Mouse (Mus musculus) cerebellum, adult 2 months (tissue): ENCODE results near the gene Csk.

ENCODE experiments used
- CTCF ChIP-seq: fragments of 200-500 bp; IDR thresholded peaks from 2 replicates; pipeline ENCODE4 v1.5.1; 2011; ENCODE audit warnings: low read depth, mild to moderate bottlenecking, control low read depth, low read length, moderate library complexity, borderline replicate concordance; ENCODE audit not compliant: insufficient read depth
- POLR2A ChIP-seq: fragments of 200-500 bp; IDR thresholded peaks from 2 replicates; pipeline ENCODE4 v1.6.1; 2011; ENCODE audit warnings: low read length, control low read depth, borderline replicate concordance; ENCODE audit not compliant: insufficient read depth

DNA sequence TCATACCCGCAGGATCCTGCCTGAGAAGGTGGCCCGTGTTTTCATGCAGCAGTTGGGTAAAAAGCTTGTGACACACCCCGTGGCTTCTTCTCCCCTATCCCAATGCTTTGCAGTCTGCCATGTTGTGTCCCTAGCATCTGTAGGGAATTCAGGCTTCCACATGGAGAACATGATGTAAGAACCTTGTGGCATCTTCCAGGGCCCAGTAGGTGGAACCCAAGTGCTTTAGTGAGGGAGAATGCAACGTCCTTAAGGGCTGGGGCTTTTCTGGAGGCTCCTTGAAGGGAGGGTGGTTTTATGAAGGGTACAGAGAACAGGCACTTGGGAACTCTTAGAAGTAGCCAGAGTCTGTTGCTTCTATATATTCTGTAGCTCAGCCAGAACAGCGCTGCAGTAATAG, 62.7 kb downstream of the Csk start:
- peak; percentile 39; the same call in 1 of the 2 replicates for TF ChIP-seq CTCF
- TF ChIP-seq POLR2A: no peak
